Mouse (Mus musculus): Measurements from ENCODE around the gene Efnb2.

DNA sequence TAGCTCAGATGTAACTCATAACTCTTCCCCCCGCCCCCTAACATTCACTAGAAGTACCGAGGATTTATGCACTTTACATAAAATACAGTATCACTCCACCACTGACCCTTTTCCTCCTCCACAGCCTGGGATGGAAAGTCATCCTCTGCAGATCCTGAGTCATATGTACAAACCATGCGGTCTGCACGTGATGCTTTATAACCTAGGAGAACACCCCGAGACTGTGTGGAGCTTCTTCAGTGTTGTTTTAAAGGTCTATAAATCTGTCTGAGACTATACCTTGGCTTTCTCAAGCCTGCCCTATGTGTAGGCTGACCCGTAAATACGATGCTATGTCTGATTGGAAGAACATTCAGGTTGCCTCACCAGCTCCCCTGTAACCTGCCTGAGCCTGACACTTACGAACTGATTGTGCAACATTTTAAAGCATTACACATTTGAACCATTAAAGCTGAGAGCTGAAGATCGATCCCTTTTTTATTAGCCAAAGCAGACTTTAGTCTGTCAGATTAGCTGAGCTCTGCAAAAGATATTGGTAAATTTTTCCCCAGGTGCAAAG, 92.7 kb downstream of the Efnb2 start:
- TF ChIP-seq CTCF (IDR thresholded peaks at IDR 0.05) (no peak), EP300 (IDR thresholded peaks at IDR 0.05; ENCODE audit: insufficient read depth, low read depth, low read length) (no peak), POLR2A (IDR thresholded peaks at IDR 0.05; ENCODE audit: insufficient read depth, low read depth, low read length) (no peak)

All from heart, adult 2 months (tissue).